In the genomic region with DNA sequence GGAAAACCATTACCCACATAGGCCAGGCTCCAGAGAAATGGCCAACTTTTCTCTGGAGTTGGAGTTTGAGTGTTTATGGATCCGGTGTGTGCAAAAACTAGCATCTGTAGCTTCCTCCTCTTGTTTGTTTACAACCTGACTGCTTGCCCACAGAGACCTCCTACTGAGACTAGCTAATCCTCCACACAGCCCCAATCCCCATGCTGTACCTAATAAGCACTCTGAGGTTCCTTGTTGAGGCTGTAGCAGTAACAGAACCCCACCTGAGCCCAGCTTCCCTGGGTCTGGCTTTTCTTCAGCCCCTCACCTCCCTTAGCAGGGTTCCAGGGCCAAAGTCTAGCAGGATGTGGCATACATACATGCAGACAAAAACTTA, we compare ENCODE assay signal across 22 mouse cellular contexts.
"Had no signal": no experiment of that assay in that cellular context is flagged by ENCODE, and none has a peak within 500 bp of the region (broad histone marks: within the 10 kb centered on the region; RNA-seq: fewer than 3 reads in every experiment).

No protein-coding gene starts in this region.

- H3K4me3 ChIP-seq: layer of hippocampus, adult 2 months; limb, embryonic 10.5 days; limb, embryonic 13.5 days; midbrain, embryonic 13.5 days; myocyte; neural tube, embryonic 13.5 days; stomach, embryonic 15.5 days had no signal

- H3K9me3 ChIP-seq: limb, embryonic 10.5 days; limb, embryonic 13.5 days; midbrain, embryonic 13.5 days; neural tube, embryonic 13.5 days; stomach, embryonic 15.5 days had no signal

- H3K9ac ChIP-seq: limb, embryonic 13.5 days; midbrain, embryonic 13.5 days; neural tube, embryonic 13.5 days; stomach, embryonic 15.5 days had no signal

- H3K4me1 ChIP-seq: limb, embryonic 13.5 days; midbrain, embryonic 13.5 days; neural tube, embryonic 13.5 days; stomach, embryonic 15.5 days had no signal

- H3K27me3 ChIP-seq: limb, embryonic 13.5 days; midbrain, embryonic 13.5 days; neural tube, embryonic 13.5 days; stomach, embryonic 15.5 days had no signal

- H3K4me2 ChIP-seq: limb, embryonic 13.5 days; midbrain, embryonic 13.5 days; neural tube, embryonic 13.5 days; stomach, embryonic 15.5 days had no signal

- H3K27ac ChIP-seq: kidney, postnatal 0 days; layer of hippocampus, adult 2 months; limb, embryonic 10.5 days; limb, embryonic 13.5 days; midbrain, embryonic 13.5 days; neural tube, embryonic 13.5 days; stomach, embryonic 15.5 days had no signal

- DNase-seq: kidney, adult 2 months; kidney, postnatal 25 days; layer of hippocampus, adult 9-11 months; lung, adult 2 months; lung, postnatal 14 days; lung, postnatal 4 days; retina, postnatal 1 day; right cerebral cortex, postnatal 25 days; spleen, adult 18-20 months; thymus, adult 18-20 months; thymus, postnatal 14 days; thymus, postnatal 4 days had no signal

- H3K36me3 ChIP-seq: limb, embryonic 10.5 days; limb, embryonic 13.5 days; midbrain, embryonic 13.5 days; neural tube, embryonic 13.5 days; stomach, embryonic 15.5 days had no signal

- ATAC-seq: intestine, postnatal 0 days; midbrain, embryonic 13.5 days; midbrain, embryonic 16.5 days had no signal
